11 mouse cellular contexts compared by ENCODE assay signal in the genomic region with DNA sequence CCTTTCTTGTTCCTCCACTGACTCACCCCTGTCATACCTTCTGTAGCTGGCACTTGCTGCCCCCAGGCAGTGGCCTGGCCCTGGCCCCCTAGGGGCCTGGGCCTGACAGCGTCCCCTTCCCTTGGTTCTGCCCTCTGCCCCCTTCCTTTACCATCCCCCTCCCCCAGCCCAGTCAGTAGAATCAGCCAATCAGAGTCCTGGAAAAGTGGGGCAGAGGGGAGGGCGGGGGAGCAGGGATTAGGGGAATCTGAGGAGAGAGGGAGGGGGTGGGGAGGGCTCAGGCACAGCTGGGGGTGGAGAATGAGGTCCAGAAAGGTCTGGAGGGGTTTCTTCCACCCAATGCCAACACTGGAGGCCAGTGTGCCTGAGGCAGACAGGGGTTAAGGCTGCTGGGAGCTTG. TPM values are rescaled to one million over a fixed set of nuclear protein-coding genes. Genes with fewer than 3 reads are reported as not detected.
DNase-seq lines count a peak whose midpoint lies in the region; ATAC-seq and TF ChIP-seq lines count a peak whose summit lies in the region.
"Had no signal": no experiment of that assay in that cellular context is flagged by ENCODE, and none has a peak within 500 bp of the region (broad histone marks: within the 10 kb centered on the region; RNA-seq: fewer than 3 reads in every experiment).

No protein-coding gene starts in this region.

- H3K4me3 ChIP-seq in hindbrain, embryonic 10.5 days = peak overlapping the region; percentile 21; the same call in 1 of the 2 replicates
- no peak overlapping the region for H3K4me3 ChIP-seq in hindbrain, embryonic 16.5 days (ENCODE audit: low read length)
- H3K4me3 ChIP-seq in bone marrow macrophage, adult 2 months (ENCODE audit: insufficient read depth, low read length) = peak overlapping the region; percentile 70
- no peak overlapping the region for H3K4me3 ChIP-seq in forebrain, embryonic 16.5 days (replicated peaks; ENCODE audit: low read length)
- no peak overlapping the region for H3K4me3 ChIP-seq in midbrain, embryonic 11.5 days (ENCODE audit: low read depth, low read length)

- no peaks in the 10 kb centered on the region for H3K9me3 ChIP-seq in hindbrain, embryonic 10.5 days
- no peaks in the 10 kb centered on the region for H3K9me3 ChIP-seq in hindbrain, embryonic 16.5 days (ENCODE audit: control insufficient read depth, low read length)
- no peaks in the 10 kb centered on the region for H3K9me3 ChIP-seq in forebrain, embryonic 16.5 days (ENCODE audit: control insufficient read depth, low read length)
- no peaks in the 10 kb centered on the region for H3K9me3 ChIP-seq in midbrain, embryonic 11.5 days (ENCODE audit: control insufficient read depth, low read length)

- ATAC-seq in hindbrain, embryonic 16.5 days = no peak
- ATAC-seq in forebrain, embryonic 16.5 days = peak; percentile 4; the same call in 1 of the 2 replicates
- peak; percentile 81 for ATAC-seq in midbrain, embryonic 11.5 days (ENCODE audit: low FRiP score)
- ATAC-seq in erythroid progenitor cell, adult 5-6 weeks (replicated peaks; ENCODE audit: low FRiP score, poor library complexity, severe bottlenecking) = no peak
- ATAC-seq: intestine, embryonic 16.5 days had no signal

- DNase-seq in hindbrain, embryonic 10.5 days (ENCODE audit: low spot score) = peak; percentile 61
- DNase-seq in midbrain, embryonic 11.5 days (ENCODE audit: low spot score, missing footprints) = peak; percentile 93
- no peak for DNase-seq in cerebellum, postnatal 25 days
- no peak for DNase-seq in cerebellum, adult 11 months

- H3K27me3 ChIP-seq in hindbrain, embryonic 10.5 days (ENCODE audit: insufficient read depth, poor library complexity, severe bottlenecking) = peaks cover 27% of the 10 kb centered on the region
- H3K27me3 ChIP-seq in hindbrain, embryonic 16.5 days (replicated peaks; ENCODE audit: control insufficient read depth, insufficient read depth, low read length) = no peaks in the 10 kb centered on the region; the same call in 1 of the 2 replicates
- H3K27me3 ChIP-seq in forebrain, embryonic 16.5 days (replicated peaks; ENCODE audit: control insufficient read depth, insufficient read depth, low read length) = peaks cover 5% of the 10 kb centered on the region
- peaks cover 3% of the 10 kb centered on the region; the same call in 1 of the 2 replicates for H3K27me3 ChIP-seq in midbrain, embryonic 11.5 days (ENCODE audit: control insufficient read depth, insufficient read depth, low read length)

- TF ChIP-seq POLR2A in bone marrow macrophage, adult 2 months (IDR thresholded peaks at IDR 0.05; ENCODE audit: borderline replicate concordance, low read depth, low read length) = no peak

- WGBS in hindbrain, embryonic 10.5 days = 0% methylated on average over 2 of the region's 2 CpGs
- WGBS in hindbrain, embryonic 16.5 days = 7% methylated on average over 2 of the region's 2 CpGs
- WGBS in forebrain, embryonic 16.5 days = 0% methylated on average over 1 of the region's 2 CpGs
- 0% methylated on average over 2 of the region's 2 CpGs for WGBS in midbrain, embryonic 11.5 days

- no peak overlapping the region for H3K9ac ChIP-seq in hindbrain, embryonic 16.5 days (ENCODE audit: low read depth, low read length)
- H3K9ac ChIP-seq in forebrain, embryonic 16.5 days (replicated peaks; ENCODE audit: low read depth, low read length) = no peak overlapping the region
- H3K9ac ChIP-seq in midbrain, embryonic 11.5 days (ENCODE audit: low read length) = peak overlapping the region; percentile 40; the same call in 1 of the 2 replicates

- peak overlapping the region; percentile 84 for H3K27ac ChIP-seq in hindbrain, embryonic 10.5 days
- no peak overlapping the region for H3K27ac ChIP-seq in hindbrain, embryonic 16.5 days (ENCODE audit: low read depth, low read length)
- peak overlapping the region; percentile 97 for H3K27ac ChIP-seq in bone marrow macrophage, adult 2 months (ENCODE audit: insufficient read depth, low read depth, low read length)
- H3K27ac ChIP-seq in forebrain, embryonic 16.5 days (ENCODE audit: low read length) = no peak overlapping the region
- H3K27ac ChIP-seq in midbrain, embryonic 11.5 days (ENCODE audit: low read depth, low read length) = peak overlapping the region; percentile 65; the same call in 1 of the 2 replicates

- peaks cover 74% of the 10 kb centered on the region for H3K4me1 ChIP-seq in hindbrain, embryonic 10.5 days (replicated peaks)
- H3K4me1 ChIP-seq in hindbrain, embryonic 16.5 days (ENCODE audit: control insufficient read depth, insufficient read depth, low read depth, low read length) = peaks cover 16% of the 10 kb centered on the region
- H3K4me1 ChIP-seq in bone marrow macrophage, adult 2 months (ENCODE audit: control insufficient read depth, insufficient read depth, low read length) = peaks cover 45% of the 10 kb centered on the region
- peaks cover 8% of the 10 kb centered on the region for H3K4me1 ChIP-seq in forebrain, embryonic 16.5 days (replicated peaks; ENCODE audit: control insufficient read depth, insufficient read depth, low read length)
- peaks cover 39% of the 10 kb centered on the region for H3K4me1 ChIP-seq in midbrain, embryonic 11.5 days (ENCODE audit: control insufficient read depth, insufficient read depth, low read length)

- no peaks in the 10 kb centered on the region for H3K36me3 ChIP-seq in hindbrain, embryonic 10.5 days
- no peaks in the 10 kb centered on the region for H3K36me3 ChIP-seq in hindbrain, embryonic 16.5 days (ENCODE audit: control insufficient read depth, insufficient read depth, low read length)
- H3K36me3 ChIP-seq in forebrain, embryonic 16.5 days (ENCODE audit: control insufficient read depth, insufficient read depth) = no peaks in the 10 kb centered on the region
- H3K36me3 ChIP-seq in midbrain, embryonic 11.5 days (ENCODE audit: control insufficient read depth, insufficient read depth, low read length) = no peaks in the 10 kb centered on the region

- no peak; the same call in 1 of the 2 replicates for TF ChIP-seq CTCF in bone marrow macrophage, adult 2 months (IDR thresholded peaks at IDR 0.05; ENCODE audit: low read depth, low read length)

- H3K4me2 ChIP-seq in hindbrain, embryonic 16.5 days (ENCODE audit: low read length) = no peak overlapping the region
- no peak overlapping the region for H3K4me2 ChIP-seq in forebrain, embryonic 16.5 days (ENCODE audit: low read length)
- H3K4me2 ChIP-seq in midbrain, embryonic 11.5 days = peak overlapping the region; percentile 19; the same call in 1 of the 2 replicates

RNA-seq across cellular contexts. Expression of gene Zfp385a, which starts 5.7 kb away (rescaled TPM):
- 24.9 and 26.3 TPM in 2 replicates for polyA plus RNA-seq in hindbrain, embryonic 10.5 days (2016; fragmentation: Nextera tagmentation; extraction: Ambion mirVana)
- polyA plus RNA-seq in hindbrain, embryonic 16.5 days (2015; fragmentation: Nextera tagmentation; extraction: Ambion mirVana) = 20.1 and 24.7 TPM in 2 replicates
- polyA plus RNA-seq in bone marrow macrophage, adult 2 months (2012; ENCODE audit: insufficient read depth, insufficient read length, missing spikeins) = 73.0 and 86.1 TPM in 2 replicates
- polyA plus RNA-seq in forebrain, embryonic 16.5 days (2015; fragmentation: Nextera tagmentation; extraction: Ambion mirVana) = 12.2 and 13.1 TPM in 2 replicates
- 19.4 and 24.3 TPM in 2 replicates for polyA plus RNA-seq in midbrain, embryonic 11.5 days (2014; fragmentation: Nextera tagmentation; extraction: Ambion mirVana)
- total RNA-seq in erythroid progenitor cell, adult 5-6 weeks (2015; ENCODE audit: low replicate concordance) = 4.2 and 6.5 TPM in 2 replicates
- 0.30 and 0.77 TPM in 2 replicates for total RNA-seq in erythroid progenitor cell, adult 5-6 weeks (2017; ENCODE audit: low replicate concordance)

RNA-seq across cellular contexts. Expression of gene Gpr84, which starts 23.8 kb away (rescaled TPM):
- 0.31 and 0.36 TPM in 2 replicates for polyA plus RNA-seq in hindbrain, embryonic 10.5 days (2016; fragmentation: Nextera tagmentation; extraction: Ambion mirVana)
- 0.34 and 0.42 TPM in 2 replicates for polyA plus RNA-seq in hindbrain, embryonic 16.5 days (2015; fragmentation: Nextera tagmentation; extraction: Ambion mirVana)
- 1.4 and 2.7 TPM in 2 replicates for polyA plus RNA-seq in bone marrow macrophage, adult 2 months (2012; ENCODE audit: insufficient read depth, insufficient read length, missing spikeins)
- 0.24 and 0.73 TPM in 2 replicates for polyA plus RNA-seq in forebrain, embryonic 16.5 days (2015; fragmentation: Nextera tagmentation; extraction: Ambion mirVana)
- 0.12 and 0.23 TPM in 2 replicates for polyA plus RNA-seq in midbrain, embryonic 11.5 days (2014; fragmentation: Nextera tagmentation; extraction: Ambion mirVana)
- 0.72 TPM in 1 of 2 replicates, not detected in the other for total RNA-seq in erythroid progenitor cell, adult 5-6 weeks (2015; ENCODE audit: low replicate concordance)
- total RNA-seq in erythroid progenitor cell, adult 5-6 weeks (2017; ENCODE audit: low replicate concordance) = 3.9 TPM in 1 of 2 replicates, not detected in the other
- total RNA-seq: heart, adult 18-20 months had no signal
- polyA plus RNA-seq: C2C12 had no signal

RNA-seq across cellular contexts. Expression of gene Itga5, which starts 32.4 kb away (rescaled TPM):
- 23.5 and 23.8 TPM in 2 replicates for polyA plus RNA-seq in hindbrain, embryonic 10.5 days (2016; fragmentation: Nextera tagmentation; extraction: Ambion mirVana)
- polyA plus RNA-seq in hindbrain, embryonic 16.5 days (2015; fragmentation: Nextera tagmentation; extraction: Ambion mirVana) = 6.3 and 8.6 TPM in 2 replicates
- 34.0 and 37.3 TPM in 2 replicates for polyA plus RNA-seq in bone marrow macrophage, adult 2 months (2012; ENCODE audit: insufficient read depth, insufficient read length, missing spikeins)
- polyA plus RNA-seq in forebrain, embryonic 16.5 days (2015; fragmentation: Nextera tagmentation; extraction: Ambion mirVana) = 6.7 and 7.9 TPM in 2 replicates
- polyA plus RNA-seq in midbrain, embryonic 11.5 days (2014; fragmentation: Nextera tagmentation; extraction: Ambion mirVana) = 15.9 and 18.1 TPM in 2 replicates
- total RNA-seq in erythroid progenitor cell, adult 5-6 weeks (2015; ENCODE audit: low replicate concordance) = 2.2 and 5.0 TPM in 2 replicates
- total RNA-seq in erythroid progenitor cell, adult 5-6 weeks (2017; ENCODE audit: low replicate concordance) = 0.15 and 0.39 TPM in 2 replicates

Comparison
In these comparisons a context has a peak if more than half of its experiments do, and no peak if none do; other contexts are left out.
1. H3K27ac ChIP-seq: peak in hindbrain, embryonic 10.5 days (single experiment), bone marrow macrophage, adult 2 months (single experiment) and midbrain, embryonic 11.5 days (single experiment); none in hindbrain, embryonic 16.5 days (single experiment) and forebrain, embryonic 16.5 days (single experiment).
2. H3K4me3 ChIP-seq: peak in hindbrain, embryonic 10.5 days (single experiment) and bone marrow macrophage, adult 2 months (single experiment); none in hindbrain, embryonic 16.5 days (single experiment), forebrain, embryonic 16.5 days (single experiment) and midbrain, embryonic 11.5 days (single experiment).
3. DNase-seq: peak in hindbrain, embryonic 10.5 days (single experiment) and midbrain, embryonic 11.5 days (single experiment); none in cerebellum, postnatal 25 days (0 of 2) and cerebellum, adult 11 months (single experiment).
4. ATAC-seq: peak in forebrain, embryonic 16.5 days (single experiment) and midbrain, embryonic 11.5 days (single experiment); none in hindbrain, embryonic 16.5 days (single experiment) and erythroid progenitor cell, adult 5-6 weeks (single experiment).